Mouse (Mus musculus): ENCODE measurements at regions not wholly inside any gene's neighbourhood (a gene's known extent, or its start where the extent isn't known, plus 50 kb on each side); places are given as distances from the start of the nearest gene placed in this dataset.

DNA sequence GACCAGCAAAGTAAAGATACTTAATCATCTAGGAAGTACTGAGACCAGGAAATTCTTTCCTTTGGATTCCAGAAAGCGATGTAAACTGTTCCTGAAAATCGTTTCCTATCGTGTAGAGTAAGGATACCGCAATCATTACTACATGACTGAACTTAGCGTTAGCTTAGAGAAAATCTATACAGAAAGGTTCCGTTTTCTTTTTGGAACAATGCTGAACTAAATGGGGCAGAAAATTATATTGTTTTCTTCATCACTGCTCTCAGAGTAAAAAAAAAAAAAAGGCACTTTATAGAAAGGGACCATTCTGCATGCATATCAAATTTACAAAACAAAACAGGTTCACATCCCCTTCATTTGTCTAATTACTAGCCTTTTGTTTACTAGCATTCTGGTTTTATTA lies 713.0 kb downstream of the Rfpl4b start:
- TF ChIP-seq CTCF (IDR thresholded peaks at IDR 0.05 in 2 of 3, conservative IDR thresholded peaks at IDR 0.05 in 1 of 3; ENCODE audit: control insufficient read depth in 1 of 3, insufficient read depth in 1 of 3, low read depth in 2 of 3, low read length in 3 of 3, poor library complexity in 1 of 3, severe bottlenecking in 1 of 3) (no peak), POLR2A (IDR thresholded peaks at IDR 0.05; ENCODE audit: control insufficient read depth in 1 of 2, insufficient read depth in 1 of 2, low read depth in 1 of 2, low read length in 2 of 2, poor library complexity in 1 of 2) (no peak)
